Mouse (Mus musculus): ENCODE measurements around the gene Upp2. TPM values are rescaled to one million over a fixed set of nuclear protein-coding genes. Genes with fewer than 3 reads are reported as not detected.
A peak's percentile ranks its signal among the peaks of the same experiment; 100 is the strongest.

The Upp2 gene
- total RNA-seq, 2 experiments from 2014 or later, result 31.9 to 35.6 TPM

- DNase-seq (ENCODE audit: low spot score in 2 of 2), result peak; percentile 81 to 91
Measured at GRCm38 (mm10) chr2:58613720-58614119, 46.6 kb downstream of the Upp2 start.

- DNase-seq (ENCODE audit: low spot score in 2 of 2), result no peak
Measured at GRCm38 (mm10) chr2:58614851-58615250, 47.8 kb downstream of the Upp2 start.

- DNase-seq (ENCODE audit: low spot score in 2 of 2), result peak; percentile 64 to 90
Measured at GRCm38 (mm10) chr2:58615766-58616165, 48.7 kb downstream of the Upp2 start.

DNA sequence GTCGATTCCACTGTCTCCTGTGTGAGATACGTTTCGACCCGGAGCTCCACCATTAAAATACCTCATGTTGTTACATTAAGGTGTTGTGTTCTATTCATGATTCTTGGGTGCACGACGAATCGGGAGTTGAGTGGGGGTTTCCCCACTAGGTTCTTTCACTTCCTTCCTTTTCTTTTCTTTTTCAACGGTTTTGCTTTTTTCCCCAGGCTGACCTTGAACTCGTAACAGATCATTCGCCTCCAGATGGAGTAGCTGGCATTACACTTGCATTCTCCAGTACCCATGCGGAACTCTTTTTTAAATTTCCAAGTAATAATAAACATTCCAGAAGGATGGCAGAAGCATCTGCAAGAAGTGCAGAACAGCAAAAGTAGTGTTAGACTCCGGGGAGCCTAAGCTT is 58.1 kb downstream of the Upp2 start:
- no peak for DNase-seq (ENCODE audit: low spot score in 2 of 2)

DNA sequence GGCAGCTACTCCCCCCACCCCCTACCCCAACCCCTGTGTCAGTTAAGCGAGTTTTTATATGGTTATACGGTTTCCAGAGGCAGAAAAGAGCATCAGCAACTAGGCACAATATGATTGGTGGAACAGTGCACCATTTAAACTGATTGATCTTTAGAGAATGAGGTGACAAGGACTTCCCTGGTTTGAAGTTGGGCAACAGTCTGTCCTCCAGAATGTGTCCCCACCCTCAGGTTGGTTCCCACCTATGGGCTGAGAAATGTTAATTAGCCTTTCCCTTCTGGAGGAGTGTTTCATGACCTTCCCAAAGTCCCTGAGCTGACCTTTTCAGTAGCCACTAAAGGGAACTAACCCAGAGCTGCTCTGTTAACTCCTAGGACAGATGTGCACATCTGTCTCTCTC is 58.6 kb downstream of the Upp2 start:
- DNase-seq (ENCODE audit: low spot score in 2 of 2), result no peak

DNA sequence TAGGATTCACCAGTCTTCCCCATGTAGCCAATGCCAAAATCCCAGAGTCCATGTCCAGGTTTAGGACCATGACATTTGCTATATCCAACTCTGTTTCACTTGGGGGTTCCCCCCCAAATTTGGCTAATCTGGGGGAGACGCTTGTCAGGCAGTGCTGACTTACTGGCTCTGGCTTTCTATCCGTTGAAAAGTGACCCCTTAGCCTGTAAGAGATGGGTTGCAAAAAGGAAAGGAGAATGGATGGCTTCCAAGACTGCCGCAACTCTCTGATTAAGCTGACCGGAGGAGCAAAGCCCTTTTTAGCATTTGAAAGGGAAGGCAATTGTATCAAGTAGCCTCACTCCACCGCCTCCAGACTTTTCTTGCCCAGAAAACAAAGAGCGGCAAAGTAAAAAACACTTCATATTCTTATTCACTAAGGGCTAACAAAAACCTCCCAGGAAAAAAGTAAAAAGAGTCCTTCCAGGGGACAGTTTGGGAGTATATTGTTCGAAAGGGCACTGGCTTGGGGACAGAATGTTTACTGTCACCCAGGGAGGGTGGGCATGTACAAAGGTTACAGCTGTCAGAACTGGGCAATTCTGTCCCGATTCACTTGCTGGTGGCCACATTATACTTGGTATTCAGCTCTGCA is 59.2 kb downstream of the Upp2 start:
- DNase-seq (ENCODE audit: low spot score in 2 of 2), result no peak

DNA sequence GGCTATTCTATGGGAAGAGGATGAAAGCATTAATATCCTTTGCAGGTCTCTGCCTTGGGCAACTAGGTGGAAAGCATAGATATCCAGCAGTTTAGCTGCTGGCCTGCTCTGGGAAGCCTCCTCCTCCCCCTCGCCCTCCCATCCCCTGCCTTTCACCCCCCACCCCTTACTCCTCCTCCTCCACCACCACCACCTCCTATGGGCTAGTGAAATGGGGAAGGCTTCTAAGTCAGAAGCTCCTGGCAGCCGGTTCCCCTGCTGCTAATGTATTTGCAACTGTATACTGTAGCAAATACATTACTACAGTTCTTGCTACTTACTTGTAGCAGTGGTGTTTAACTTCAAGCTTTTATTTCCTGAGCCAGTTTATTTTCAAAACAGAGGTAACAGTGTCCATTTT is 60.9 kb downstream of the Upp2 start:
- no peak for DNase-seq (ENCODE audit: low spot score in 2 of 2)

- DNase-seq (ENCODE audit: low spot score in 2 of 2), result no peak
Measured at GRCm38 (mm10) chr2:58628993-58629392, 61.9 kb downstream of the Upp2 start.

DNA sequence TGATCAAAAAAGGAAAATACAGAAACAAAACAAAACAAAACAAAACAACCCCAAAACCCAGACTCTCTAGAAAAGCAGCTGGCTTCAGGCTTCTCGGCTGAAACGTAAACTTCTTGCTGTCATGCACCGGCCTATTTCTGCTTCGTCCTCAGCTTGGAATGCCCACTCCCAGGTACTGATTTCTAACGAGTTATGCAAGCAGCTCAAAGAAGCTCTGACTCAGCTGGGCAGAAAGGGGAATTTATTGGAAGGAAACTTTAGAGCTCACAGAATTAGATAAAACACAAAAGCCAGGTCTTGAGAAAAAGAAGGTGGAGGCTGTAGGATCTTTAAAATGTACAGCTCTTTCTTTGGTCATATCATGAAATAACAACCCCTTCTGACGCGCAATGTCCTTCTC is 62.3 kb downstream of the Upp2 start:
- no peak for DNase-seq (ENCODE audit: low spot score in 2 of 2)

DNA sequence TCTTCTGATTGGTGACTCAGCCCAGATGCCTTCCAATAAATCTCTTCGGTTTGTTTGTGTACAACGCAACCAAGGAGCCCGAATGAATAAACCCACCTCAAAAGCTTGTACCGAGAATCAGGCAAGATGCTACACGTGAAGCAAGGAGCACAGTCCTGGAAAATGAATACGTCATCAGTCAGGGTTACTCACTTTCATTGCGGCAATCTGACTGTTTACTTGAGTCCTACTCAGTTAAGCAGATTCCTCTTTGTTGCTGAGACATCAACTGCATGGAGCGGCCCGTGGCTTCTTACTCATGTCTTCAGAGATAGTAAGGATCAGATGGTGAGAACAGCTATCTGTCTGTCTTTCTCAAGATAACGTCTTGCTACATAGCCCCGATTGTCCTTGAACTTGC is 66.7 kb downstream of the Upp2 start:
- DNase-seq (ENCODE audit: low spot score in 2 of 2), result no peak

DNA sequence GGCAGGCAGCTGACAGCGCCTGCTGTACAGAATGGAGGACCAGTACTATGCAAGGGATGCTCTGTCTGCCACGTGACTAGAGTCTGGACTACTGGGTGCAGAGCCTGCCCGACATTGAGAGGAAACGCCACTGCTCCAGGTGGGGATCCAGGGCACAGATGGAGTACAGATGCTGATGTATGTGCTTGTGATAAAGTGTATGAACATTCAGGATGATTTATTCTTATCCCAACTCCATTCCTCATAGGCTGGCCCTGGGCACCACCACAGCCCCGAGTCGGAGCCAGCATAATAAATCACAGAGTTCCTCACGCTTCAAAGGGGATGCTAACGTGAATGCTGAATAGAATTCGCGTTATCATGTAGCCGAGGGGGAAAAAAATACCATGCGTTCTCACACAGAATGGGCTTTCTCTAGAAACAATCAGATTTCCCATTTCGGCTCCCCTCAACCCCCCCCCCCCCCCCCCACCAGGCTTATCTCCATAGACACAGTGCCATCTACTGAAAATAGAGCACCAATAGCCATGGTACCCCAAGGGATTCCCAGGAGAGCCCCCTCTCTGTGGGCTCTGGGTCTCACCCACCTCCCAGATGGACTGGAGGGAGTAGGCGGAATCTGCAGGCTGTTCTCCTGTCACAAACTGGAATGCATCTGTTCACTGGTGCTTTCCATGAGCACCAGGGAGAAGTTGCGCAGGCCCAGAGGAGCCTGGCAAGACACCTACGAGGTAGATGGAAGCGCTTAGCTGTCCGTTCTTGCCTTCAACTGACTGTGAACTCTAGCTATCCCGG is 74.9 kb downstream of the Upp2 start:
- peak; percentile 92 to 97 for DNase-seq (ENCODE audit: low spot score in 2 of 2)

- no peak for DNase-seq (ENCODE audit: low spot score in 2 of 2)
Measured at GRCm38 (mm10) chr2:58645667-58646066, 78.6 kb downstream of the Upp2 start.

- DNase-seq (ENCODE audit: low spot score in 2 of 2), result no peak
Measured at GRCm38 (mm10) chr2:58655169-58655568, 88.1 kb downstream of the Upp2 start.

- DNase-seq (ENCODE audit: low spot score in 2 of 2), result no peak
Measured at GRCm38 (mm10) chr2:58656959-58657358, 89.9 kb downstream of the Upp2 start.

- no peak for DNase-seq (ENCODE audit: low spot score in 2 of 2)
Measured at GRCm38 (mm10) chr2:58657855-58658254, 90.8 kb downstream of the Upp2 start.

- DNase-seq (ENCODE audit: low spot score in 2 of 2), result no peak
Measured at GRCm38 (mm10) chr2:58660591-58660990, 93.5 kb downstream of the Upp2 start.

GRCm38 (mm10) chr2:58661116-58661515 is 94.0 kb downstream of the Upp2 start:
- no peak for DNase-seq (ENCODE audit: low spot score in 2 of 2)

DNA sequence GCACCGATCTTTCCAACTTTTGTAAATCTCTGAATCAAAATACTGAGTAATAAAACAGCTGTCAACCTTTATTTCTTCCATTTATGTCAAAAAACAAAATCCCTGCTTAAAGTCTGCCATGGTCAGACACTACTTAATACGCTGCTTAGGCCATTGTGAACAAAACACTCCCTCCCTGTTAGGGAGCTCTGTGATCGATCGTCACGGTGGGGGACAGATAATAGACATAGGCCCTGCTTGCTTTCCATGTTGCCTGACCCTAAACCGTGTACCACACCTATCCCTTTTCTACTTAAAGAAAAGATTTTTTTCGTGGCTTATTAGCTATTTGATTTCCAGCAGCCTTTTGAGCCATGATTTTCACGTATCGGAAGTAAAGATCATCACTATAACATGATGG is 95.6 kb downstream of the Upp2 start:
- DNase-seq (ENCODE audit: low spot score in 2 of 2), result no peak

DNA sequence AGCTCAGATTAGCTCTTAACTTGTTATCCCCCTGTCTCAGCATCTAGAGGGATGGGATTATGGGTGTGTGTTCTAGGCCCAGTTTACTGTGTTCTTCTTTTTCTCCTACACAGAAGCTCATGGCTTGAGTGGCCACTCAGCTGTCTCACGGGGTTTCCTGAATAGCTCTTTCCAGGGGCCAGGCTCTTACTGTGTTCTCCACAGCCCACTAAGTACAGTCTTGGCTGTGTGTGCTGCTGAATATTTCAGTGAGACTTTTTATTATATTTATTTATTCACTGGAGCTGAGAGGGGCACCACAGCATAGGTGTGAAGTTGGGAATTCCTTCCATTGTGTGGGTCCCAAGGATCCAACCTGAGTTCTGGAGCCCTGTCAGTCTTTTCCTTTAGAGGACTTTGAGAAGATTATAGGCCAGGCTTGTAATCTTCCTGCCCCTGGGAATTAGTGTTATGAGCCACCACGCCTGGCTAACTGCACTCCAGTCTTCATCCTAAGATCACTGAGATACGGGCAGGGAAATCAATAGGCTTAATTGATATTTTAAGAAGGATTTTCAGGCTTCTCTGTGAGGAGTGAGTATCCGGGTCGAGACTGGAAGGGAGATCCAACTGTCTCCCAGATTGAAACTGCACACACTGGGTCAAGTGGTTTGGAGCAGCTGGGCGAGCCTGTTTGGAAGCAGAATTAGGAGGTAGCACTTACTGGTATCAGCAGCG is 96.5 kb downstream of the Upp2 start:
- no peak for DNase-seq (ENCODE audit: low spot score in 2 of 2)

GRCm38 (mm10) chr2:58665081-58665814 is 98.2 kb downstream of the Upp2 start:
- peak in 1 of 2 experiments; percentile 77 for DNase-seq (ENCODE audit: low spot score in 2 of 2)

DNA sequence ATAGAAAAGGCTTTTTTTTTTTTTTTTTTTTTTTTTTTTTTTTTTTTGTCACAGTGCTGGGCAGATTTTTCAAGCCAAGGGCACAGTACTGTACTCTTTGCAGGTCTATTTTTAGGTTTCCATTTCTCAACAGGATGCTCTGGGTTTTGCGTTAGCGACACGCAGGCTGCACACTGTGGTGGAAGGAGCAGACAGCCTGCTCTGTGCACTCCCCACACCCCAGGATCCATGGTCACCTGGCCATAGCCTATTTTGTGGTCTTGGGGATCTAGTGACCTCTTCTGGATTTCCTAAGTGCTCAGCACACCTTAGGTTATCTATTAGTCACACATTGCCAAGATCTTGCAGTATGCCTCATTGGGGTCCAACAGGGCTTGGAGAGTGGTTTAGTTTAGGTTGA is 100.2 kb downstream of the Upp2 start:
- no peak for DNase-seq (ENCODE audit: low spot score in 2 of 2)

DNA sequence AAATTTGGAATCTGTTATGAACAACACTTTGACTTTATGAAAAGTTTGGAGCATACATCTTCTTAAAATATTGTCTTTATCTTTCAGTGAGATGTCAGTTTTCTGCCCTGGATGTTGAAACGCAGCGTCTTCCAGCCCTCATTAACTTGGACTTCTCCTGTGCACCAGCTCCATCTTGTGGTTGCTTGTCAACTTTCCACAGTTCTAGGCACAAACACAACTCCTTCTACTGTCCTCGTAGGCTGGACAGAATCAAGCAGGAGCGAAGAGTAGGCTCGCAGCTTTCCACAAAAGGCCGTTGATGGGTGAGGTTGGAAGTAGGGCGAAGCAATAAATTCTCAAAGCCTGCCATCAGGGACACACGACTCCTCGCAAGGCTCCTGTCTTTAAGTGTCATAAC is 100.9 kb downstream of the Upp2 start:
- DNase-seq (ENCODE audit: low spot score in 2 of 2), result peak; percentile 66 to 88
